Mouse (Mus musculus): ENCODE measurements around the gene Shroom2. TPM values are rescaled to one million over a fixed set of nuclear protein-coding genes. Genes with fewer than 3 reads are reported as not detected.

The Shroom2 gene
- polyA plus RNA-seq (2012; rRNA removed; ENCODE audit: low replicate concordance), result 2.1 and 5.3 TPM in 2 replicates

GRCm38 (mm10) chrX:152768891-152769599 lies at the start of gene Shroom2:
TSS of gene Shroom2 (minus strand) at chrX:152769465.

GRCm38 (mm10) chrX:152781720-152782403 lies 12.6 kb upstream of the Shroom2 start, which contains the start of gene Gpr143:
TSS of gene Gpr143 (plus strand) at chrX:152781921.

GRCm38 (mm10) chrX:152563034-152563433 lies 206.2 kb downstream of the Shroom2 start, which contains the start of gene Cldn34a:
TSS of gene Cldn34a (plus strand) at chrX:152563334.

Other genes starting within 250 kb of the Shroom2 start
- gene Cldn34a, start 206.1 kb downstream of the Shroom2 start, polyA plus RNA-seq (2012; rRNA removed; ENCODE audit: low replicate concordance), result not detected in 2 replicates
- not detected in 2 replicates for gene Gpr143, start 12.5 kb upstream of the Shroom2 start, polyA plus RNA-seq (2012; rRNA removed; ENCODE audit: low replicate concordance)
- not detected in 2 replicates for gene Usp51, start 237.0 kb upstream of the Shroom2 start, polyA plus RNA-seq (2012; rRNA removed; ENCODE audit: low replicate concordance)